Mouse (Mus musculus): ENCODE data around the gene Kndc1. TPM values are rescaled to one million over a fixed set of nuclear protein-coding genes. Genes with fewer than 3 reads are reported as not detected.
A peak's percentile ranks its signal among the peaks of the same experiment; 100 is the strongest.

The Kndc1 gene
- polyA plus RNA-seq, 2 experiments = 0.01 TPM; not detected in 1

DNA sequence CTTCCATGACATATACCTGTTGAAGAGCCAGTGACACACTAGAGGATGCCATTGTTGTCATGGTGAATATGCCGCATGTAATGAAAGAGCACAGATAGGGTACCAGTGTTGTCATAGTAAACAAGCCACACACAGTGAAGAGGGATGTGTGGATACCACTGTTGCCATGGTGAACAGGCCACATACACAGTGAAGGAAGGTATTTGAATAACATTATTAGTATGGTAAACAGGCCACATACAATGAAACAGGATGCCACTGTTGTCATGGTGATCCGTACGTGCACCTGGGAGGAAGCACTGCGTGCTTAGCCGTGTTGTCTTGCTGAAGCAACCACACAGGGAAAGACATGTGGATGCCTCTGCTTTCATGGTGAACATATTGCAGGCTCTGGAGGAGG lies 23.5 kb upstream of the Kndc1 start:
- no peaks in the 10 kb centered on the region for H3K9me3 ChIP-seq (ENCODE audit: control insufficient read depth, low read length)
- DNase-seq (ENCODE audit: low read depth in 3 of 3, low spot score in 3 of 3) (no peak), ATAC-seq (ENCODE audit: insufficient read depth) (no peak)
- no peaks in the 10 kb centered on the region for H3K27me3 ChIP-seq (ENCODE audit: control insufficient read depth, insufficient read depth, low read length)
- no peak for TF ChIP-seq EP300 (IDR thresholded peaks at IDR 0.05; ENCODE audit: low read depth)
- TF ChIP-seq CTCF (IDR thresholded peaks at IDR 0.05; ENCODE audit: low read depth) = no peak
- no peak overlapping the region for H3K4me3 ChIP-seq (ENCODE audit: insufficient read depth in 1 of 2, low read depth in 2 of 2, low read length in 2 of 2)
- H3K27ac ChIP-seq = no peak overlapping the region
- H3K9ac ChIP-seq (replicated peaks) = no peak overlapping the region
- no peaks in the 10 kb centered on the region for H3K36me3 ChIP-seq (replicated peaks; ENCODE audit: control insufficient read depth, insufficient read depth, low read depth)
- H3K4me1 ChIP-seq (replicated peaks; ENCODE audit: control insufficient read depth in 2 of 2, insufficient read depth in 2 of 2, low read length in 1 of 2) = no peaks in the 10 kb centered on the region
- WGBS (ENCODE audit: insufficient replicate concordance) = 78% methylated on average over 5 of the region's 5 CpGs
- no peak overlapping the region for H3K4me2 ChIP-seq (ENCODE audit: low read depth)

DNA sequence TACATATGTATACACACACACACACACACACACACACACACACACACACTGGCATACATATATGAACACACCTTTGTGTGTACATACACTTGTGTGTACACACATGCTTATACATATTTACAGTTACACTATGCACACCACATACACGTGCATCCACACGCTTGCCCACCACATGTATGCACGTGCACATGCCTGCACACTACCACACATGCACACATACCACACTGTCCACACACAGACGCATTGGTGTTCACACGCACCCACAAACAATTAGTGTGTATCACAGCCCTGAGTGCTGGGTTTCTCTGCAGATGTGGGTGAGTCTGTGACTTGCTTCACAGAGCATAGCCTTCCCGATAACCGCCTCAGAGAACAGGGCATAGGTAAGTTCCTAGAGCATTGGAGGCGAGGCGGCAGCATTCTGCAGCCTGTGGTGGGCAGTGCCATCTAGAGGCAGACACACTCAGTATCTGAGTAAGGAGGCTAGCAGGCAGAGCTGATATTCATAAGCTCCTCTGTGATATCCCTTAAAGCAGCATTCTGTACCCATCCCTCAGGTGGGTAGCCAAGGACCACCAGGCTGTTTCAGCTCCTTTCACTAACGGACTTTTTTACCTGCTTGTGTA lies 17.2 kb upstream of the Kndc1 start:
- Histone ChIP-seq H3K9me3 (ENCODE audit: control insufficient read depth, low read length) (no peaks in the 10 kb centered on the region), H3K4me3 (ENCODE audit: insufficient read depth in 1 of 2, low read depth in 2 of 2, low read length in 2 of 2) (no peak overlapping the region), H3K27me3 (ENCODE audit: control insufficient read depth, insufficient read depth, low read length) (no peaks in the 10 kb centered on the region), H3K36me3 (replicated peaks; ENCODE audit: control insufficient read depth, insufficient read depth, low read depth) (no peaks in the 10 kb centered on the region), H3K4me2 (ENCODE audit: low read depth) (no peak overlapping the region), H3K4me1 (replicated peaks; ENCODE audit: control insufficient read depth in 2 of 2, insufficient read depth in 2 of 2, low read length in 1 of 2) (no peaks in the 10 kb centered on the region), H3K27ac (no peak overlapping the region), H3K9ac (replicated peaks) (no peak overlapping the region)
- ATAC-seq (ENCODE audit: insufficient read depth) = no peak
- no peak for TF ChIP-seq EP300 (IDR thresholded peaks at IDR 0.05; ENCODE audit: low read depth)
- TF ChIP-seq CTCF (IDR thresholded peaks at IDR 0.05; ENCODE audit: low read depth) = peak; percentile 38; the same call in 1 of the 2 replicates
- 52% methylated on average over 10 of the region's 10 CpGs for WGBS (ENCODE audit: insufficient replicate concordance)
- DNase-seq (ENCODE audit: low read depth in 3 of 3, low spot score in 3 of 3) = no peak

DNA sequence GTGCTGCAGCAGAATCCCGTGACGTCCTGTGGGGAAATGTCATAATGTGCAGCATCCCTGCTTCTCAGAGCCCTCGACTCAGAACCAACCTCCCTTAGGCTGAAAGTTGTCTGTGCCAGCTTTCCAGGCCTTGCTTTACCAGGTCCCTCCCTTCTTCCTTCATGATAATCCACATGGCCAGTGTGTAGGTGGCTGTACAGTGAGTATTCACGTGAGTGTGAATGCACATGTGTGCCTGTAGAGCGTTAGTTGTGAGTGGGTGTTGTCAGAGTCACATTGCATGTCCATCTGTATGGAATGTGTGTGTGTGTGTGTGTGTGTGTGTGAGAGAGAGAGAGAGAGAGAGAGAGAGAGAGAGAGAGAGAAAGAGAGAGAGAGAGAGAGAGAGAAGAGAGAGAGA lies 16.4 kb upstream of the Kndc1 start:
- ATAC-seq (ENCODE audit: insufficient read depth) (no peak), DNase-seq (ENCODE audit: low read depth in 3 of 3, low spot score in 3 of 3) (no peak)
- Histone ChIP-seq H3K9ac (replicated peaks) (no peak overlapping the region), H3K4me1 (replicated peaks; ENCODE audit: control insufficient read depth in 2 of 2, insufficient read depth in 2 of 2, low read length in 1 of 2) (no peaks in the 10 kb centered on the region), H3K9me3 (ENCODE audit: control insufficient read depth, low read length) (no peaks in the 10 kb centered on the region), H3K36me3 (replicated peaks; ENCODE audit: control insufficient read depth, insufficient read depth, low read depth) (no peaks in the 10 kb centered on the region), H3K4me3 (ENCODE audit: insufficient read depth in 1 of 2, low read depth in 2 of 2, low read length in 2 of 2) (no peak overlapping the region), H3K4me2 (ENCODE audit: low read depth) (no peak overlapping the region), H3K27me3 (ENCODE audit: control insufficient read depth, insufficient read depth, low read length) (no peaks in the 10 kb centered on the region), H3K27ac (no peak overlapping the region)
- WGBS (ENCODE audit: insufficient replicate concordance) = 58% methylated on average over 5 of the region's 5 CpGs
- TF ChIP-seq EP300 (IDR thresholded peaks at IDR 0.05; ENCODE audit: low read depth) = no peak
- TF ChIP-seq CTCF (IDR thresholded peaks at IDR 0.05; ENCODE audit: low read depth) = no peak

DNA sequence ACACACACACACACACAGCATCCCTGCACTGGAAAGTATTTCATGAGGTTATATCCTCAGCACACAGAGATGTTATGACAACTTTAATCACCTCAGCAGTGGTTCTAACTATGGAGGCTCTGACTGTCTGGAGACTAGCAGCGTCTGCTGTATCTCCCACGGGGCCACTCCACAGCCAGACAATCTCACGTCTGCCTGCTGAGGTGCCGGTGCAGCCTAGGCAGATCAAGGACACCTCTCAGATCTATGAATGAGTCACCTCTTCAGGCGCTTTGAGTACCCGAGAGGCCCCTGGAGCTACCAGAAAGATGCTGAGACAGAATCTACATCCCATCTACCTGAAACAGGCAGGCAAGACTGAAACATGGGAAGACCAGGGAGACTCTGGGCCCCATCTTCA lies 15.9 kb upstream of the Kndc1 start:
- H3K9ac ChIP-seq (replicated peaks) = no peak overlapping the region
- DNase-seq (ENCODE audit: low read depth in 3 of 3, low spot score in 3 of 3) = no peak
- H3K4me3 ChIP-seq (ENCODE audit: insufficient read depth in 1 of 2, low read depth in 2 of 2, low read length in 2 of 2) = no peak overlapping the region
- H3K27me3 ChIP-seq (ENCODE audit: control insufficient read depth, insufficient read depth, low read length) = no peaks in the 10 kb centered on the region
- no peak for TF ChIP-seq CTCF (IDR thresholded peaks at IDR 0.05; ENCODE audit: low read depth)
- no peak for TF ChIP-seq EP300 (IDR thresholded peaks at IDR 0.05; ENCODE audit: low read depth)
- H3K4me1 ChIP-seq (replicated peaks; ENCODE audit: control insufficient read depth in 2 of 2, insufficient read depth in 2 of 2, low read length in 1 of 2) = no peaks in the 10 kb centered on the region
- 54% methylated on average over 6 of the region's 6 CpGs for WGBS (ENCODE audit: insufficient replicate concordance)
- no peaks in the 10 kb centered on the region for H3K36me3 ChIP-seq (replicated peaks; ENCODE audit: control insufficient read depth, insufficient read depth, low read depth)
- H3K4me2 ChIP-seq (ENCODE audit: low read depth) = no peak overlapping the region
- H3K27ac ChIP-seq = no peak overlapping the region
- ATAC-seq (ENCODE audit: insufficient read depth) = no peak
- no peaks in the 10 kb centered on the region for H3K9me3 ChIP-seq (ENCODE audit: control insufficient read depth, low read length)

DNA sequence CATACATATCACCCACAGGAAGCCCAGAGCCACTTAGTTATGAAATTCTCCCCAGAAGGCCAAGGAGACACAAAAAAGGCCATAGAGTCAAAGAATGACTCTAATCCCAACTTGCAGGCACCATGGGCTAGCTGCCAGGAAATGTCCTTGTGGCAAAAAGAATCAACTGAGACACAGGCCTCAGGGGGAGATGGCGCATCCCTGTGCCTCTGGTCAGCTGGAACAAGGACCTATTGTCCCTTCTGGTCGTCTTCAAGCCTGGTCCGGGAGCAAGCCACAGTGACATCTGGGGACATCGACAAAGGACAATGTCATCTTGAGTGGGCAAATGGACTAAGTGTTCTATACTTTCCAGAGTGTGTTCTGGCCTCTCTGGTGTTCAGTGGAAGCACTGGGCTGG lies 11.0 kb upstream of the Kndc1 start:
- no peaks in the 10 kb centered on the region for H3K27me3 ChIP-seq (ENCODE audit: control insufficient read depth, insufficient read depth, low read length)
- no peak overlapping the region for H3K4me3 ChIP-seq (ENCODE audit: insufficient read depth in 1 of 2, low read depth in 2 of 2, low read length in 2 of 2)
- ATAC-seq (ENCODE audit: insufficient read depth) = no peak
- no peaks in the 10 kb centered on the region for H3K9me3 ChIP-seq (ENCODE audit: control insufficient read depth, low read length)
- no peak overlapping the region for H3K4me2 ChIP-seq (ENCODE audit: low read depth)
- H3K27ac ChIP-seq = no peak overlapping the region
- no peak overlapping the region for H3K9ac ChIP-seq (replicated peaks)
- TF ChIP-seq CTCF (IDR thresholded peaks at IDR 0.05; ENCODE audit: low read depth) (no peak), EP300 (IDR thresholded peaks at IDR 0.05; ENCODE audit: low read depth) (no peak)
- WGBS (ENCODE audit: insufficient replicate concordance) = 61% methylated on average over 4 of the region's 4 CpGs
- no peaks in the 10 kb centered on the region for H3K4me1 ChIP-seq (replicated peaks; ENCODE audit: control insufficient read depth in 2 of 2, insufficient read depth in 2 of 2, low read length in 1 of 2)
- DNase-seq (ENCODE audit: low read depth in 3 of 3, low spot score in 3 of 3) = no peak
- no peaks in the 10 kb centered on the region for H3K36me3 ChIP-seq (replicated peaks; ENCODE audit: control insufficient read depth, insufficient read depth, low read depth)

All from liver, embryonic 14.5 days (tissue).